In the genomic region with DNA sequence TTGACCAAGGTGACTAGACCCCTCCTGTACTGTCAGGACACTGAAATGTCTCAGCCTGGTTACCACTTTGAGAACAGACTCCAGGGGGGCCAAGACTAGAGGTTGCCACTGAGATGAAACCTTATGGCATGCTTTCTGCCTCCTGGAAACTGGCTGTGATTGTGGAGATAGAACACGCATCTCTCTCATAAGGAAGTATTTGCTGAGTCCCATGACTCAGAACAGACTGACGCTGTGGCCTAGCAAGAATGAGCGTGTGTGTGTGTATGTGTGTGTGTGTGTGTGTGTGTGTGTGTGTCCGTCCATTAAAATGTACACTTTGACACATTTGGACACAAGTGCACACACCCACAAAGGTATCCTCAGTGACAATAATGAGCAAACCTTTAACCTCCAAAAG, we compare ENCODE assay signal across 21 mouse cellular contexts.
DNase-seq lines count a peak whose midpoint lies in the region; ATAC-seq lines count a peak whose summit lies in the region.
"Had no signal": no experiment of that assay in that cellular context is flagged by ENCODE, and none has a peak within 500 bp of the region (broad histone marks: within the 10 kb centered on the region; RNA-seq: fewer than 3 reads in every experiment).

No protein-coding gene starts in this region.

- H3K4me1 ChIP-seq in forebrain, embryonic 13.5 days, result 0 out of 2 replicates have a peak, but pooled peaks cover 4% of the 10 kb centered on the region

- H3K36me3 ChIP-seq in forebrain, embryonic 13.5 days (ENCODE audit: poor library complexity, severe bottlenecking), result no peaks in the 10 kb centered on the region
- H3K36me3 ChIP-seq: embryonic facial prominence, embryonic 15.5 days; forebrain, embryonic 10.5 days; hindbrain, embryonic 12.5 days had no signal

- peak; percentile 10 for DNase-seq in kidney, adult 11 months
- DNase-seq in kidney, postnatal 4 days, result no peak
- peak; percentile 16 for DNase-seq in urinary bladder, postnatal 25 days (ENCODE audit: low spot score)
- no peak for DNase-seq in urinary bladder, postnatal 10 days (ENCODE audit: low spot score)
- peak; percentile 28 for DNase-seq in kidney, postnatal 10 days
- DNase-seq in urinary bladder, postnatal 36 days (ENCODE audit: low spot score in 2 of 2), result peak; percentile 29 to 47
- no peak for DNase-seq in left cerebral cortex, postnatal 14 days (ENCODE audit: low spot score in 2 of 2)
- DNase-seq: adrenal gland, postnatal 10 days; cerebellum, adult 11 months; cerebellum, adult 8-10 months; cerebellum, postnatal 14 days; embryo, embryonic 11 days; gastrocnemius, postnatal 14 days; heart, postnatal 10 days; heart, postnatal 4 days had no signal

- 89% methylated on average over 4 of the region's 4 CpGs for WGBS in forebrain, embryonic 13.5 days

- no peaks in the 10 kb centered on the region for H3K27me3 ChIP-seq in forebrain, embryonic 13.5 days
- H3K27me3 ChIP-seq: embryonic facial prominence, embryonic 15.5 days; hindbrain, embryonic 12.5 days had no signal

- H3K4me2 ChIP-seq in forebrain, embryonic 13.5 days, result no peak overlapping the region
- H3K4me2 ChIP-seq: embryonic facial prominence, embryonic 15.5 days; hindbrain, embryonic 12.5 days had no signal

- no peak overlapping the region for H3K27ac ChIP-seq in forebrain, embryonic 13.5 days
- H3K27ac ChIP-seq: forebrain, embryonic 10.5 days; hindbrain, embryonic 12.5 days had no signal

- intact Hi-C loops in left cerebral cortex, postnatal 14 days (cut with DNase I), result no loop called here

- ATAC-seq in forebrain, embryonic 13.5 days, result no peak
- ATAC-seq: forebrain, embryonic 16.5 days had no signal

- H3K4me3 ChIP-seq in forebrain, embryonic 13.5 days, result no peak overlapping the region
- H3K4me3 ChIP-seq: embryonic facial prominence, embryonic 15.5 days; erythroblast, embryonic 14.5 days; forebrain, embryonic 10.5 days; hindbrain, embryonic 12.5 days had no signal

- H3K9me3 ChIP-seq in forebrain, embryonic 13.5 days (replicated peaks), result no peaks in the 10 kb centered on the region
- H3K9me3 ChIP-seq: embryonic facial prominence, embryonic 15.5 days; forebrain, embryonic 10.5 days; hindbrain, embryonic 12.5 days had no signal

- H3K9ac ChIP-seq in forebrain, embryonic 13.5 days, result no peak overlapping the region
- H3K9ac ChIP-seq: embryonic facial prominence, embryonic 15.5 days; hindbrain, embryonic 12.5 days had no signal

Comparison
In these comparisons a context has a peak if more than half of its experiments do, and no peak if none do; other contexts are left out.
1. DNase-seq: peak in kidney, adult 11 months (single experiment), urinary bladder, postnatal 25 days (single experiment), kidney, postnatal 10 days (single experiment) and urinary bladder, postnatal 36 days (2 of 2); none in kidney, postnatal 4 days (0 of 2), urinary bladder, postnatal 10 days (single experiment) and left cerebral cortex, postnatal 14 days (0 of 2).